Mouse (Mus musculus) lung, embryonic 14.5 days (tissue): ENCODE measurements around the gene Macc1. TPM values are rescaled to one million over a fixed set of nuclear protein-coding genes. Genes with fewer than 3 reads are reported as not detected.
A peak's percentile ranks its signal among the peaks of the same experiment; 100 is the strongest.

Experiments used
- ATAC-seq: fragments of 200-750 bp; cut with Nextera tagmentation; 2 replicates; pipeline ENCODE4 v1.8.0; 2017; ENCODE audit warnings: mild to moderate bottlenecking, moderate TSS enrichment, moderate library complexity; ENCODE audit not compliant: insufficient read depth
- DNase-seq: peaks from one replicate; pipeline ENCODE4 v3.0.0-alpha.2; 2015
- H3K27ac ChIP-seq: fragments of 300-500 bp; sonication (generic); 2 replicates; pipeline ENCODE4 v1.5.1; 2014; ENCODE audit warnings: low read depth, mild to moderate bottlenecking, moderate library complexity
- H3K27me3 ChIP-seq: fragments of 300-500 bp; sonication (generic); 2 replicates; pipeline ENCODE4 v1.6.1; 2014; ENCODE audit warnings: low read length, control low read depth; ENCODE audit not compliant: insufficient read depth
- H3K36me3 ChIP-seq: fragments of 300-500 bp; sonication (generic); 2 replicates; pipeline ENCODE4 v1.6.1; 2014; ENCODE audit warnings: control low read depth; ENCODE audit not compliant: insufficient read depth
- H3K4me1 ChIP-seq: fragments of 300-500 bp; sonication (generic); 2 replicates; pipeline ENCODE4 v1.6.1; 2014; ENCODE audit warnings: antibody characterized with exemption, control low read depth; ENCODE audit not compliant: insufficient read depth
- H3K4me2 ChIP-seq: fragments of 300-500 bp; sonication (generic); 2 replicates; pipeline ENCODE4 v1.6.1; 2014; ENCODE audit warnings: mild to moderate bottlenecking
- H3K4me3 ChIP-seq: fragments of 300-500 bp; sonication (generic); 2 replicates; pipeline ENCODE4 v1.5.1; 2014; ENCODE audit warnings: low read depth, low read length
- H3K9ac ChIP-seq: fragments of 300-500 bp; sonication (generic); 2 replicates; pipeline ENCODE4 v1.6.1; 2014
- H3K9me3 ChIP-seq: fragments of 300-500 bp; sonication (generic); 2 replicates; pipeline ENCODE4 v1.6.1; 2016; ENCODE audit warnings: low read depth, low read length, control low read depth
- CTCF ChIP-seq: IDR thresholded peaks from 2 replicates; pipeline ENCODE4 v1.5.1; 2016; ENCODE audit warnings: antibody characterized with exemption, low read depth
- WGBS: fragments of 180-500 bp; shearing (Covaris S2); extraction: QIAGEN DNeasy Blood & Tissue Kit; methylation state at CpG from one replicate; pipeline ENCODE4 v1.1.7; 2014; 5-methylcytosine and 5-hydroxymethylcytosine counted together
- polyA plus RNA-seq: library from polyadenylated mRNA; unstranded; fragments of >200 nt; fragmentation: Nextera tagmentation; extraction: Ambion mirVana; gene quantifications from 2 replicates; pipeline ENCODE4 v1.2.1, GENCODE M21; 2014

Macc1 gene
- polyA plus RNA-seq, 1 experiment from 2014 or later: 0.71 TPM

- no peak overlapping the region for H3K4me2 ChIP-seq
- H3K9ac ChIP-seq: no peak overlapping the region
- no peaks in the 10 kb centered on the region for H3K27me3 ChIP-seq
- no peaks in the 10 kb centered on the region for H3K36me3 ChIP-seq
- DNase-seq (peak; percentile 19), ATAC-seq (0 out of 2 replicates have a peak, but pooled peaks have one; percentile 17)
- H3K27ac ChIP-seq: no peak overlapping the region
- no peak for TF ChIP-seq CTCF
- H3K4me3 ChIP-seq: no peak overlapping the region
- WGBS: 35% methylated on average over 7 of the region's 7 CpGs
- no peaks in the 10 kb centered on the region for H3K9me3 ChIP-seq
- no peaks in the 10 kb centered on the region for H3K4me1 ChIP-seq
Observed at GRCm38 (mm10) chr12:119357418-119358241, 43.6 kb downstream of the Macc1 start.

GRCm38 (mm10) chr12:119358242-119358515, 44.1 kb downstream of the Macc1 start:
- DNase-seq (no peak), ATAC-seq (no peak)
- 39% methylated on average over 1 of the region's 1 CpGs for WGBS
- Histone ChIP-seq H3K27ac (no peak overlapping the region), H3K9ac (no peak overlapping the region), H3K4me1 (no peaks in the 10 kb centered on the region), H3K9me3 (no peaks in the 10 kb centered on the region), H3K4me2 (no peak overlapping the region), H3K36me3 (no peaks in the 10 kb centered on the region), H3K4me3 (no peak overlapping the region), H3K27me3 (no peaks in the 10 kb centered on the region)
- no peak for TF ChIP-seq CTCF

- no peak for ATAC-seq
- H3K27ac ChIP-seq: no peak overlapping the region
- DNase-seq: no peak
- H3K9ac ChIP-seq: no peak overlapping the region
- H3K4me3 ChIP-seq: no peak overlapping the region
- WGBS: 81% methylated on average over 1 of the region's 1 CpGs
- no peak for TF ChIP-seq CTCF
- H3K27me3 ChIP-seq: no peaks in the 10 kb centered on the region
- no peaks in the 10 kb centered on the region for H3K4me1 ChIP-seq
- H3K4me2 ChIP-seq: no peak overlapping the region
- no peaks in the 10 kb centered on the region for H3K9me3 ChIP-seq
- H3K36me3 ChIP-seq: no peaks in the 10 kb centered on the region
Observed at GRCm38 (mm10) chr12:119365041-119365440, 51.0 kb downstream of the Macc1 start.

- WGBS: 52% methylated on average over 4 of the region's 4 CpGs
- H3K27me3 ChIP-seq: no peaks in the 10 kb centered on the region
- H3K36me3 ChIP-seq: no peaks in the 10 kb centered on the region
Observed at GRCm38 (mm10) chr12:119369832-119370231, 55.8 kb downstream of the Macc1 start.

GRCm38 (mm10) chr12:119372359-119372758, 58.3 kb downstream of the Macc1 start:
- 52% methylated on average over 4 of the region's 4 CpGs for WGBS
- Histone ChIP-seq H3K36me3 (no peaks in the 10 kb centered on the region), H3K4me2 (no peak overlapping the region), H3K9ac (no peak overlapping the region), H3K9me3 (no peaks in the 10 kb centered on the region), H3K27ac (no peak overlapping the region), H3K4me3 (no peak overlapping the region), H3K4me1 (no peaks in the 10 kb centered on the region), H3K27me3 (no peaks in the 10 kb centered on the region)
- DNase-seq (no peak), ATAC-seq (no peak)
- TF ChIP-seq CTCF: no peak

More at GRCm38 (mm10) chr12:119369832-119370231, 55.8 kb downstream of the Macc1 start:
- no peak overlapping the region for H3K4me3 ChIP-seq
- no peak overlapping the region for H3K27ac ChIP-seq
- no peaks in the 10 kb centered on the region for H3K9me3 ChIP-seq
- no peak for ATAC-seq
- no peak for DNase-seq
- H3K9ac ChIP-seq: no peak overlapping the region
- H3K4me1 ChIP-seq: no peaks in the 10 kb centered on the region
- TF ChIP-seq CTCF: no peak
- H3K4me2 ChIP-seq: no peak overlapping the region

GRCm38 (mm10) chr12:119376879-119377278, 62.8 kb downstream of the Macc1 start:
- no peak overlapping the region for H3K4me3 ChIP-seq
- H3K9ac ChIP-seq: no peak overlapping the region
- DNase-seq: peak; percentile 18
- H3K27me3 ChIP-seq: no peaks in the 10 kb centered on the region
- H3K4me1 ChIP-seq: no peaks in the 10 kb centered on the region
- no peak for TF ChIP-seq CTCF
- H3K36me3 ChIP-seq: no peaks in the 10 kb centered on the region
- no peak overlapping the region for H3K4me2 ChIP-seq
- H3K27ac ChIP-seq: no peak overlapping the region
- H3K9me3 ChIP-seq: no peaks in the 10 kb centered on the region
- ATAC-seq: peak; percentile 28; the same call in 1 of the 2 replicates

GRCm38 (mm10) chr12:119381839-119382238, 67.8 kb downstream of the Macc1 start:
- no peak overlapping the region for H3K27ac ChIP-seq
- DNase-seq (peak; percentile 33), ATAC-seq (peak; percentile 62; the same call in 1 of the 2 replicates)
- 50% methylated on average over 1 of the region's 1 CpGs for WGBS
- no peak for TF ChIP-seq CTCF
- H3K4me3 ChIP-seq: no peak overlapping the region
- H3K9ac ChIP-seq: no peak overlapping the region
- H3K4me2 ChIP-seq: no peak overlapping the region
- no peaks in the 10 kb centered on the region for H3K9me3 ChIP-seq
- no peaks in the 10 kb centered on the region for H3K4me1 ChIP-seq
- H3K36me3 ChIP-seq: no peaks in the 10 kb centered on the region
- H3K27me3 ChIP-seq: no peaks in the 10 kb centered on the region
